ENCODE assay signal across 8 mouse cellular contexts in genomic region chr4:129189542-129190519, GRCm38 (mm10). TPM values are rescaled to one million over a fixed set of nuclear protein-coding genes. Genes with fewer than 3 reads are reported as not detected.
DNase-seq lines count a peak whose midpoint lies in the region; ATAC-seq lines count a peak whose summit lies in the region.

TSS of gene S100pbp (minus strand) at chr4:129189727.
TSS of gene Yars (plus strand) at chr4:129189760.

- peak within 1 kb of the TSS; percentile 79 for H3K9ac ChIP-seq in hindbrain, embryonic 14.5 days

- under 1% methylated on average over 58 of the region's 58 CpGs for WGBS in hindbrain, embryonic 14.5 days

- H3K4me1 ChIP-seq in hindbrain, embryonic 14.5 days (replicated peaks; ENCODE audit: control insufficient read depth, insufficient read depth, low read length) = peaks cover 23% of the 10 kb centered on the region

- H3K27ac ChIP-seq in hindbrain, embryonic 14.5 days = peak within 1 kb of the TSS; percentile 79

- DNase-seq in R1 (ENCODE audit: low read depth, low spot score) = peak; percentile 99
- DNase-seq in cerebellum, postnatal 25 days = peak; percentile 94 to 98
- peak; percentile 91 to 92 for DNase-seq in frontal cortex, postnatal 25 days (ENCODE audit: low spot score in 2 of 2)
- DNase-seq in hindbrain, embryonic 14.5 days (ENCODE audit: low spot score) = peak; percentile 97
- DNase-seq in layer of hippocampus, postnatal 36 days = peak; percentile 95
- DNase-seq in lung, postnatal 36 days = peak; percentile 99
- DNase-seq in retina, postnatal 1 day = peak; percentile 100
- peak; percentile 92 to 97 for DNase-seq in urinary bladder, adult 18-20 months (ENCODE audit: low spot score in 2 of 2)

- H3K4me3 ChIP-seq in hindbrain, embryonic 14.5 days (replicated peaks; ENCODE audit: low read length) = peak within 1 kb of the TSS; percentile 83

- no peaks in the 10 kb centered on the region for H3K9me3 ChIP-seq in hindbrain, embryonic 14.5 days (ENCODE audit: control insufficient read depth, low read length)

- no peaks in the 10 kb centered on the region; the same call in 1 of the 2 replicates for H3K36me3 ChIP-seq in hindbrain, embryonic 14.5 days (replicated peaks; ENCODE audit: control insufficient read depth, insufficient read depth)

- H3K27me3 ChIP-seq in hindbrain, embryonic 14.5 days (ENCODE audit: control insufficient read depth, insufficient read depth, low read length) = no peaks in the 10 kb centered on the region

- ATAC-seq in hindbrain, embryonic 14.5 days (ENCODE audit: low FRiP score) = peak; percentile 91

- H3K4me2 ChIP-seq in hindbrain, embryonic 14.5 days (replicated peaks) = peak within 1 kb of the TSS; percentile 86

RNA-seq across cellular contexts. Expression of gene S100pbp, which starts in this region (rescaled TPM):
- 17.3 and 19.3 TPM in 2 replicates for polyA plus RNA-seq in hindbrain, embryonic 14.5 days (2014; fragmentation: Nextera tagmentation; extraction: Ambion mirVana)
- 10 to 100 TPM; 31.8 to 34.8 TPM for total RNA-seq in layer of hippocampus, postnatal 36 days (2021)

RNA-seq across cellular contexts. Expression of gene Yars, which starts in this region (rescaled TPM):
- 111 and 118 TPM in 2 replicates for polyA plus RNA-seq in hindbrain, embryonic 14.5 days (2014; fragmentation: Nextera tagmentation; extraction: Ambion mirVana)
- total RNA-seq in layer of hippocampus, postnatal 36 days (2021) = 10 to 100 TPM; 84.4 to 95.9 TPM

Comparison
In these comparisons a context has a peak if more than half of its experiments do, and no peak if none do; other contexts are left out.
1. Peak in every context shown above with its lines: DNase-seq, ATAC-seq, H3K4me3 ChIP-seq and H3K27ac ChIP-seq.